Mouse (Mus musculus) liver, embryonic 14.5 days (tissue): ENCODE measurements around the gene Mroh3. TPM values are rescaled to one million over a fixed set of nuclear protein-coding genes. Genes with fewer than 3 reads are reported as not detected.

Experiments used
- ATAC-seq: fragments of 200-750 bp; cut with Nextera tagmentation; 2 replicates; pipeline ENCODE4 v1.8.0; 2017; ENCODE audit warnings: moderate number of reproducible peaks, mild to moderate bottlenecking, moderate library complexity; ENCODE audit not compliant: insufficient read depth
- DNase-seq, 3 experiments: peaks; one replicate each; pipeline ENCODE4 v3.0.0-alpha.2; 2012 to 2013; ENCODE audit warnings: low read depth in 3 of 3, low spot score in 3 of 3
- H3K27ac ChIP-seq: fragments of 300-500 bp; sonication (generic); 2 replicates; pipeline ENCODE4 v1.5.1; 2014; ENCODE audit warnings: moderate library complexity, mild to moderate bottlenecking, control low read depth, inconsistent platforms
- H3K27me3 ChIP-seq: fragments of 300-500 bp; sonication (generic); 2 replicates; pipeline ENCODE4 v1.6.1; 2014; ENCODE audit warnings: mild to moderate bottlenecking, low read length, moderate library complexity; ENCODE audit not compliant: control insufficient read depth, insufficient read depth
- H3K36me3 ChIP-seq: fragments of 300-500 bp; sonication (generic); replicated peaks from 2 replicates; pipeline ENCODE4 v1.6.1; 2014; ENCODE audit warnings: low read depth; ENCODE audit not compliant: control insufficient read depth, insufficient read depth
- H3K4me1 ChIP-seq, 2 experiments: fragments of 200-500 bp in 1 of 2; fragments of 300-500 bp in 1 of 2; sonication (generic) in 1 of 2; replicated peaks; 2 replicates each; pipeline ENCODE4 v1.6.1; 2012 to 2014; ENCODE audit warnings: antibody characterized with exemption in 1 of 2, inconsistent platforms in 1 of 2, low read length in 1 of 2; ENCODE audit not compliant: control insufficient read depth in 2 of 2, insufficient read depth in 2 of 2
- H3K4me2 ChIP-seq: fragments of 300-500 bp; sonication (generic); 2 replicates; pipeline ENCODE4 v1.6.1; 2014; ENCODE audit warnings: low read depth, mild to moderate bottlenecking, control low read depth, moderate library complexity
- H3K4me3 ChIP-seq, 2 experiments: fragments of 200-500 bp in 1 of 2; fragments of 300-500 bp in 1 of 2; sonication (generic) in 1 of 2; 2 replicates each; pipeline ENCODE4 v1.5.1; 2012 to 2014; ENCODE audit warnings: low read depth in 2 of 2, low read length in 2 of 2, mild to moderate bottlenecking in 2 of 2, control low read depth in 1 of 2, inconsistent platforms in 1 of 2, moderate library complexity in 1 of 2; ENCODE audit not compliant: insufficient read depth in 1 of 2
- H3K9ac ChIP-seq: fragments of 300-500 bp; sonication (generic); replicated peaks from 2 replicates; pipeline ENCODE4 v1.6.1; 2014; ENCODE audit warnings: mild to moderate bottlenecking, control low read depth, moderate library complexity
- H3K9me3 ChIP-seq: fragments of 300-500 bp; sonication (generic); 2 replicates; pipeline ENCODE4 v1.6.1; 2016; ENCODE audit warnings: low read length, mixed read lengths; ENCODE audit not compliant: control insufficient read depth
- CTCF ChIP-seq: IDR thresholded peaks from 2 replicates; pipeline ENCODE4 v1.5.1; 2016; ENCODE audit warnings: antibody characterized with exemption, low read depth, control low read depth
- EP300 ChIP-seq: IDR thresholded peaks from 2 replicates; pipeline ENCODE4 v1.6.1; 2016; ENCODE audit warnings: antibody characterized with exemption, low read depth
- WGBS: fragments of 180-500 bp; shearing (Covaris S2); extraction: QIAGEN DNeasy Blood & Tissue Kit; methylation state at CpG from one replicate; pipeline ENCODE4 v1.1.7; 2014; ENCODE audit not compliant: insufficient replicate concordance; 5-methylcytosine and 5-hydroxymethylcytosine counted together
- polyA plus RNA-seq, 2 experiments: library from polyadenylated mRNA; depleted of rRNA in 1 of 2; stranded (reverse) in 1 of 2; unstranded in 1 of 2; fragments of >200 nt; fragmentation: Nextera tagmentation in 1 of 2; extraction: Ambion mirVana in 1 of 2; gene quantifications; 2 replicates each; pipeline versions ENCODE4 v1.2.1 to v1.2.3; 2012 to 2014

The Mroh3 gene
- polyA plus RNA-seq, 2 experiments: 0.15 TPM; not detected in 1

DNA sequence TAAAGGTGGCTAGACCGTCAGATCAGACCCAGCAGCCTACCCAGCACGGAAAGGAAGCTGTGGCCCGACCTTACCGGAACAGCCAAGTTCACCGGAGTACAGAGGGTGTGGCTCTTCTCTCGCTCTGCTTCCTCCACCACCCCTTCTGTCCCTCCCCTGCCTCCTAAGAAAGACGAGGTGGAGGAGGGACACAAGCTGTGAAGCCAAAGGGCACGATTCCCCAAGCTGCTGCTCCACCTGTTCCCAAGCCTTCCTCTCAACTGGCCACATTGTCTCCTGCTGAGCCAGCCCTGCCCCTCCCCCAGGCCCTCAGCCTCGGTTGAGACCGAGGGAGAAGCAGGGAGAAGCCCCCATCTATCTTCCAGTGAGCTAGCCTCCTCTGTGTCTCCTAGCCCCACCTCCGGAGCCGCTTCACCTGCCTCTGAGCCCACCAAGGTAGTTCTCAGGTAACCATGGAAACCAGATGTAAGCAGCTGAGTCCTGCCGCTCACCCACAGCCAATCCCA lies 38.5 kb downstream of the Mroh3 start:
- no peak for TF ChIP-seq EP300
- no peak for TF ChIP-seq CTCF
- ATAC-seq: peak; percentile 36; the same call in 1 of the 2 replicates
- H3K27ac ChIP-seq: no peak overlapping the region
- H3K4me3 ChIP-seq: peak overlapping the region; percentile 20 to 31; a peak in 3 of 4 replicates
- peaks cover 23 to 41% of the 10 kb centered on the region in 2 experiments for H3K4me1 ChIP-seq
- peak in 1 of 3 experiments; percentile 42 for DNase-seq
- H3K36me3 ChIP-seq: no peaks in the 10 kb centered on the region
- H3K9ac ChIP-seq: no peak overlapping the region
- no peaks in the 10 kb centered on the region for H3K9me3 ChIP-seq
- H3K4me2 ChIP-seq: peak overlapping the region; percentile 46
- H3K27me3 ChIP-seq: no peaks in the 10 kb centered on the region
- WGBS: 19% methylated on average over 13 of the region's 13 CpGs

DNA sequence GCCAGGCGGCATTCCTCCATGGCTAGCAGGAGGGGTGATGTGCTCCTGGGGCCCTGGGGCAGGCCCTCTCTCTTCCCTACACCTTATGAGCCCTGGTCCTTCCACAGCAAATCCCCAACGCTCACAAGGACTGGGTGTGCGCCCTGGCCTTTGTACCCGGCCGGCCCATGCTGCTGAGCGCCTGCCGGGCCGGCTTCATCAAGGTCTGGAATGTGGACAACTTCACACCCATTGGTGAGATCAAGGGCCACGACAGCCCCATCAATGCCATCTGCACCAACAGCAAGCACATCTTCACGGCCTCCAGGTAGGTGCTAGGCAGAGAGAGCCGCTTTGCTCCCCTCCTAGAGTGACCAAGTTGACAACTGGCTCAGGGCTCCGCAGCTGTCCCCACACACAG lies 39.9 kb downstream of the Mroh3 start:
- H3K27me3 ChIP-seq: no peaks in the 10 kb centered on the region
- peaks cover 11 to 26% of the 10 kb centered on the region in 2 experiments for H3K4me1 ChIP-seq
- no peak overlapping the region for H3K4me2 ChIP-seq
- H3K4me3 ChIP-seq: no peak overlapping the region
- no peak for TF ChIP-seq CTCF
- no peak for TF ChIP-seq EP300
- H3K9me3 ChIP-seq: no peaks in the 10 kb centered on the region
- H3K9ac ChIP-seq: no peak overlapping the region
- H3K36me3 ChIP-seq: no peaks in the 10 kb centered on the region
- ATAC-seq (no peak), DNase-seq (no peak)
- 84% methylated on average over 12 of the region's 12 CpGs for WGBS
- no peak overlapping the region for H3K27ac ChIP-seq

DNA sequence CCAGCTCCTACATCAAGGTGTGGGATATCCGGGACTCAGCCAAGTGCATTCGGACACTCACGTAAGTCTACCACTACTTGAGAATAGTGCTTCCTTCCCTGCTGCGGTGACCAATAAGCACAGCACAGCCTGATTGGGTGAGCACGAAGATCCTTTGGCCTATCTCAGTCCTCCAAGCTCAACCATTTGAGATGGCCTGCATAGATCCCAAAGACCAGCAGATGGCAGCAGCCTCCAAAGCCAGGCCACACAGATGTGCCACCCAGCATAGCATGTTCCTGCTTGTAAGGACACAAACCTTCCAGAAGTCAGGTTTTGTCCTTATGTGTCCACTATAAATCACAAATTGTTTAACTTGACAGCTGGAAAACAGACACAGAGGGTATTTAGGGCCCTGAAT lies 42.5 kb downstream of the Mroh3 start:
- no peak overlapping the region for H3K9ac ChIP-seq
- no peaks in the 10 kb centered on the region for H3K27me3 ChIP-seq
- peak; percentile 37 to 65 (median 50) for DNase-seq
- no peak overlapping the region for H3K4me2 ChIP-seq
- no peaks in the 10 kb centered on the region for H3K9me3 ChIP-seq
- no peak overlapping the region for H3K27ac ChIP-seq
- peak; percentile 61 for ATAC-seq
- H3K4me1 ChIP-seq: peaks cover 8 to 13% of the 10 kb centered on the region in 2 experiments
- WGBS: 16% methylated on average over 5 of the region's 5 CpGs
- no peaks in the 10 kb centered on the region for H3K36me3 ChIP-seq
- TF ChIP-seq EP300 (no peak), CTCF (peak; percentile 96)
- H3K4me3 ChIP-seq: no peak overlapping the region

DNA sequence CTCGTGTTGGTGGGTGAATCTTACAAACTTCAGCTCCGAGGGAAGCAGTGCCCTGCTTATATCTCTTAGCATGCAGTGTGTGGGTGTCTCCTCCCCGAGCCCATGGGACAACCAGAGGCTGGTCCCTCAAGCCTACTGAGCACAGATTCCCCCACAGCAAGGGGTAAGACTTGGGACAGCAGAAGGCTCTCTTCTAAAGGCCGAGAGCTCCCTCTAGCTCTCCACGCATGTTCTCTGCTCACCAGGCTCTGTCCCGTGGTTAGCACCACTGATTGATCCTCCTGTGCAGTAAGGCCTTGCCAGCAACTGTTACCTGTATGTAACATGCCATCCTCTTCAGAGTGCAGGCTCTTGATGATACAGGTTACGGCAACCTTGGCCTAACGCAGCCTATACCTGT lies 45.0 kb downstream of the Mroh3 start:
- Histone ChIP-seq H3K4me3 (no peak overlapping the region), H3K4me2 (no peak overlapping the region), H3K9me3 (no peaks in the 10 kb centered on the region), H3K36me3 (no peaks in the 10 kb centered on the region), H3K4me1 (no peaks in the 10 kb centered on the region), H3K9ac (no peak overlapping the region), H3K27ac (no peak overlapping the region), H3K27me3 (no peaks in the 10 kb centered on the region)
- WGBS: 57% methylated on average over 8 of the region's 8 CpGs
- ATAC-seq: no peak
- no peak for DNase-seq
- TF ChIP-seq CTCF: peak; percentile 51
- no peak for TF ChIP-seq EP300

DNA sequence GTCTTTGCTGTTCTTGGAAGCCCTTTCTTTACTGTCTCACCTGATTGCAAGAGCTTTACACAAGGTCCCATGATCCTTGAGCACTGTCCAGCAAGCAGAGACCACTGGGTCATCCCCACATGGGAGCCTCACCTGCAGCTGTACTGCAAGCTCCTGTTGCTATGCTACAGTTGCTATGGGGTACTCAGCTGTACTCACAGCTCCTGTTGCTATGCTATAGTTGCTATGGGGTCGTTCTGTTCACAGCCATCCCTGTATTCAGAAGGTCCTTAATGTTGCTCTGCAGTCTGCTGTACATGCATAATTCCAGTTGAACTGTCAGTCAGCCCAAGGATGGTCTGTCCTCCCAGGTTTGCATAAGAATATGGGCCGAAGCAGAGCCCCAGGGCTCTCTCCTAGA lies 47.2 kb downstream of the Mroh3 start:
- Histone ChIP-seq H3K27me3 (no peaks in the 10 kb centered on the region), H3K9me3 (no peaks in the 10 kb centered on the region), H3K9ac (no peak overlapping the region), H3K4me2 (no peak overlapping the region), H3K4me3 (no peak overlapping the region), H3K4me1 (no peaks in the 10 kb centered on the region), H3K36me3 (no peaks in the 10 kb centered on the region), H3K27ac (no peak overlapping the region)
- DNase-seq: no peak
- no peak for ATAC-seq
- WGBS: 58% methylated on average over 2 of the region's 2 CpGs
- TF ChIP-seq CTCF: no peak
- TF ChIP-seq EP300: no peak
